Mouse (Mus musculus): Measurements from ENCODE around the gene Gclc. TPM values are rescaled to one million over a fixed set of nuclear protein-coding genes. Genes with fewer than 3 reads are reported as not detected.

Gclc gene
- polyA plus RNA-seq, 1 experiment, result 53.1 TPM

DNA sequence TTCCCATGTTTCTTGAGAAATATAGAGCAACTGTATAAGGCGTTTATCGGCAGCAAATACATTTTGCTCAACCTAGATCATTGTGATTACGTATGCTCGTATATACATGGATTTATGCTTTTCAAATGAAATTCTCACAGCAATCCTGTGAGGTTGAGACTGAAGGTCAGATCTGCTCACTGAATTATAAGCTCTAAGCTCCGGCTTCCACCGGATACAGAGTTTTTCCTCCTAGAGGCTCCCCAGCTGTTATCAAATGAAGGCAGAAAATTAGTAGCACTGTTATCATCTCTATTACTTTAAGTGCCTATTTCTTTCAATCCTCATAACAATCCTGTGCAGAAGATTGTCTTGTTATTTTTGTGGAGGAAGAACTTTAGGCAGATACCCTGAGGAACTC is 80.8 kb downstream of the Gclc start:
- no peaks in the 10 kb centered on the region for H3K4me1 ChIP-seq (ENCODE audit: control insufficient read depth, insufficient read depth, low read length)
- H3K36me3 ChIP-seq (ENCODE audit: control insufficient read depth, insufficient read depth, low read length, poor library complexity, severe bottlenecking), result no peaks in the 10 kb centered on the region
- TF ChIP-seq EP300 (IDR thresholded peaks at IDR 0.05; ENCODE audit: insufficient read depth, low read depth, low read length) (no peak), POLR2A (IDR thresholded peaks at IDR 0.05; ENCODE audit: insufficient read depth, low read length) (no peak), CTCF (IDR thresholded peaks at IDR 0.05; ENCODE audit: low read depth, low read length) (no peak)
- H3K9ac ChIP-seq (ENCODE audit: low read depth, poor library complexity, severe bottlenecking), result no peak overlapping the region
- H3K27me3 ChIP-seq (ENCODE audit: control insufficient read depth, insufficient read depth, low read length, poor library complexity, severe bottlenecking), result no peaks in the 10 kb centered on the region
- H3K4me3 ChIP-seq (ENCODE audit: low read depth, low read length), result no peak overlapping the region
- no peaks in the 10 kb centered on the region for H3K9me3 ChIP-seq (replicated peaks; ENCODE audit: control insufficient read depth, insufficient read depth, low read length, poor library complexity, severe bottlenecking)
- no peak overlapping the region for H3K27ac ChIP-seq (ENCODE audit: insufficient read depth, low read length)

DNA sequence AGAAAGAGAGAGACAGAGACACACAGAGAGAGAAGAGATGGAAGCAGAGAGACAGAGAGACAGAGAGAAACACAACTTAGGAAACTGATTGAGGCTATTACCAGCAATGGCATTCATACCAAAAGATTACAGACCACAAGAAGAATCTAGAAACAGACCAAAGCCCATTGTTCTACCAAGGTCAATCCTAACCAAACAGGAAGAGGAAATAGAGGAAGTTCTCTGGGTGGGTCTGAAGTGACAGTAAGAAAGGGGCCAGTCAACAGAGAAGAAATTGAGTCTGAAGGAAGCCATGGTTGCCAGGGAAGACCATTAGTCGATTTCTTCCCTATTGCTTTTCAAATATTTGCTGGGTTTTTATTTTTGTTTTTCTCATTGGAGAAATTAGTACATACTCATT is 81.4 kb downstream of the Gclc start:
- Histone ChIP-seq H3K27me3 (ENCODE audit: control insufficient read depth, insufficient read depth, low read length, poor library complexity, severe bottlenecking) (no peaks in the 10 kb centered on the region), H3K4me1 (ENCODE audit: control insufficient read depth, insufficient read depth, low read length) (no peaks in the 10 kb centered on the region), H3K9ac (ENCODE audit: low read depth, poor library complexity, severe bottlenecking) (no peak overlapping the region), H3K27ac (ENCODE audit: insufficient read depth, low read length) (no peak overlapping the region), H3K9me3 (replicated peaks; ENCODE audit: control insufficient read depth, insufficient read depth, low read length, poor library complexity, severe bottlenecking) (no peaks in the 10 kb centered on the region), H3K36me3 (ENCODE audit: control insufficient read depth, insufficient read depth, low read length, poor library complexity, severe bottlenecking) (no peaks in the 10 kb centered on the region), H3K4me3 (ENCODE audit: low read depth, low read length) (no peak overlapping the region)
- TF ChIP-seq EP300 (IDR thresholded peaks at IDR 0.05; ENCODE audit: insufficient read depth, low read depth, low read length), result no peak
- TF ChIP-seq CTCF (IDR thresholded peaks at IDR 0.05; ENCODE audit: low read depth, low read length), result no peak
- no peak for TF ChIP-seq POLR2A (IDR thresholded peaks at IDR 0.05; ENCODE audit: insufficient read depth, low read length)

DNA sequence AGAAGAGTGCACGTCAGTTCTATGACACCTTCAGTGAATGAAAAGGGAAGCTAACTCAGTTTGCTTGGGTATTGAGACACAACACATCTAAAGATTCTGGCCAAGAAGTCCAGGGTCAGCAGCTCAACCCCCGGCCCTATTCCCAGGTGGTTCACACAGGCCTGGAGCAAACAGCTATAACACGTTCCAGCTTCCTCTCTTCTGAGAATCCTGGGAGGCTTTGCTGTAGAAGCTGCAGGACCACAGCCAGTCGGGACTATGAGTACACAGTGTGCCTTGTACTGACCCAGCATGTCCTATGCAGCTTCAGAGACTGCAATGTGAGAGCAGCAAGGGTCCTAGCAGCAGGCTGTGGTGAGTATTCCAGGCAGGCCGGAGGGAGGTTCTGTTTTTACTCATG is 84.3 kb downstream of the Gclc start:
- TF ChIP-seq CTCF (IDR thresholded peaks at IDR 0.05; ENCODE audit: low read depth, low read length), result no peak
- no peak for TF ChIP-seq POLR2A (IDR thresholded peaks at IDR 0.05; ENCODE audit: insufficient read depth, low read length)
- no peak for TF ChIP-seq EP300 (IDR thresholded peaks at IDR 0.05; ENCODE audit: insufficient read depth, low read depth, low read length)

More for the DNA sequence above, 84.3 kb downstream of the Gclc start:
- Histone ChIP-seq H3K27me3 (ENCODE audit: control insufficient read depth, insufficient read depth, low read length, poor library complexity, severe bottlenecking) (no peaks in the 10 kb centered on the region), H3K9ac (ENCODE audit: low read depth, poor library complexity, severe bottlenecking) (no peak overlapping the region), H3K36me3 (ENCODE audit: control insufficient read depth, insufficient read depth, low read length, poor library complexity, severe bottlenecking) (no peaks in the 10 kb centered on the region), H3K9me3 (replicated peaks; ENCODE audit: control insufficient read depth, insufficient read depth, low read length, poor library complexity, severe bottlenecking) (no peaks in the 10 kb centered on the region), H3K4me3 (ENCODE audit: low read depth, low read length) (no peak overlapping the region), H3K4me1 (ENCODE audit: control insufficient read depth, insufficient read depth, low read length) (no peaks in the 10 kb centered on the region), H3K27ac (ENCODE audit: insufficient read depth, low read length) (no peak overlapping the region)

Other genes with a start within 250 kb of the Gclc start
- gene Lrrc1, start 209.7 kb upstream of the Gclc start, polyA plus RNA-seq (2011; ENCODE audit: insufficient read depth, insufficient read length, low read depth, missing spikeins), result 20.9 and 24.9 TPM in 2 replicates
- 0.11 and 0.15 TPM in 2 replicates for gene Klhl31, start 118.0 kb upstream of the Gclc start, polyA plus RNA-seq (2011; ENCODE audit: insufficient read depth, insufficient read length, low read depth, missing spikeins)
- 113 and 115 TPM in 2 replicates for gene Elovl5, start 162.8 kb downstream of the Gclc start, polyA plus RNA-seq (2011; ENCODE audit: insufficient read depth, insufficient read length, low read depth, missing spikeins)

Measured in ES-Bruce4 (cell line).